Mouse (Mus musculus) embryonic fibroblast, embryonic 13.5 days (primary cell): Measurements from ENCODE around the gene Arnt2.

Experiments used
- CTCF ChIP-seq: IDR thresholded peaks from 2 replicates; pipeline ENCODE4 v1.5.1; 2011; ENCODE audit warnings: mild to moderate bottlenecking, control low read depth, low read length, moderate library complexity, borderline replicate concordance; ENCODE audit not compliant: insufficient read depth
- POLR2A ChIP-seq: IDR thresholded peaks from 2 replicates; pipeline ENCODE4 v1.6.1; 2011; ENCODE audit warnings: low read depth, mild to moderate bottlenecking, control low read depth, low read length, moderate library complexity

DNA sequence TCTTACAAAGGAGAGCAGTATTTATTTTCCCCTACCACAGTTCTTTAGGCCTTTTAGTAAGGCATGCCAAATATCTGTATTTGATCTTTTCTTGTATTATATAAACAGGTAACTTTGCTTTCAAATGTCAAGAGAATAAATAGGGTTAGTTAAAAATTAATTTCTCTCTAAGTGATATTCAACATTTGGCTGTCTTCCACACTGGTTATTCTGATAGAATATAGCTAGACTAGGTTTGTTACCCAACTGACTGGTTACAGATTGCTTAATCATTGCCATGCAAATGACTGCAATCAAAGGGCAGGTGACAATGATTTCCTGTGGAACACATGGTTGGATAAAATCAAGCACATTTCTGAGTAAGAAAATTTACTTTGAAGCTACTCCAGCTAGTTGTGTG is 7.5 kb upstream of the Arnt2 start:
- no peak for TF ChIP-seq CTCF
- no peak for TF ChIP-seq POLR2A
